In the genomic region with DNA sequence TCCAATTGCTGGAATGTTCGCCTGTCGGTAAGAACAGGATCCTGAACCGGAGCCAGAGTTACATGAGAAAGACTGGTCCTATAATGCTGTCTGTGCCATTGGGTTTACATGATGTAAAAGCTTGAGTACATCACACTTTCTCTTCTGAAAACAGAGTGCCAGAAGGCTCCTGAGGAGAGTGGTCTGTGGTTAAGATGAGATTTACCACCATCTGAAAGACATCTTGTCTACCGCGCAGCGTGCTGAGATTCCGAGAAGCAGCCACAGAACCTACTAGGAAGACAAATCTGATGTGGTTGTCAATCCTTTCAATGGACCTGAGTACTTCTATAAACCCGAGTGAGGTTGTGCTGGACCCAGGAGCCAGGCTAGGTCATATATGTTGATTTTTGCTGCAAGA, we compare ENCODE assay signal across 19 mouse cellular contexts. TPM values are rescaled to one million over a fixed set of nuclear protein-coding genes. Genes with fewer than 3 reads are reported as not detected.
DNase-seq lines count a peak whose midpoint lies in the region; ATAC-seq lines count a peak whose summit lies in the region.
"Had no signal": no experiment of that assay in that cellular context is flagged by ENCODE, and none has a peak within 500 bp of the region (broad histone marks: within the 10 kb centered on the region; RNA-seq: fewer than 3 reads in every experiment).

No protein-coding gene starts in this region.

- peak overlapping the region; percentile 58 to 66 for H3K27ac ChIP-seq in heart, embryonic 14.5 days (replicated peaks in 1 of 2; ENCODE audit: control insufficient read depth in 1 of 2, insufficient read depth in 1 of 2, low read depth in 2 of 2, low read length in 2 of 2)
- H3K27ac ChIP-seq in heart, embryonic 15.5 days = peak overlapping the region; percentile 48
- H3K27ac ChIP-seq: forebrain, embryonic 12.5 days; left cerebral cortex, adult 2 months; liver, embryonic 15.5 days; neural tube, embryonic 13.5 days had no signal

- H3K4me1 ChIP-seq in heart, embryonic 14.5 days (ENCODE audit: control insufficient read depth in 2 of 2, insufficient read depth in 2 of 2, low read length in 2 of 2) = 0 out of 4 replicates have a peak, but pooled peaks cover 0 to 2% of the 10 kb centered on the region in 2 experiments
- H3K4me1 ChIP-seq in heart, embryonic 15.5 days (replicated peaks) = no peaks in the 10 kb centered on the region
- H3K4me1 ChIP-seq: forebrain, embryonic 12.5 days; neural tube, embryonic 13.5 days had no signal

- WGBS in heart, embryonic 14.5 days = 74% methylated on average over 8 of the region's 8 CpGs
- 77% methylated on average over 8 of the region's 8 CpGs for WGBS in heart, embryonic 15.5 days

- H3K9me3 ChIP-seq in heart, embryonic 14.5 days (ENCODE audit: control insufficient read depth, low read length) = no peaks in the 10 kb centered on the region
- H3K9me3 ChIP-seq in heart, embryonic 15.5 days (replicated peaks) = no peaks in the 10 kb centered on the region
- H3K9me3 ChIP-seq: forebrain, embryonic 12.5 days; liver, embryonic 15.5 days; neural tube, embryonic 13.5 days had no signal

- no peaks in the 10 kb centered on the region for H3K36me3 ChIP-seq in heart, embryonic 14.5 days (ENCODE audit: control insufficient read depth, insufficient read depth, low read length)
- H3K36me3 ChIP-seq in heart, embryonic 15.5 days = no peaks in the 10 kb centered on the region
- H3K36me3 ChIP-seq: forebrain, embryonic 12.5 days; liver, embryonic 15.5 days; neural tube, embryonic 13.5 days had no signal

- no peaks in the 10 kb centered on the region for H3K27me3 ChIP-seq in heart, embryonic 14.5 days (ENCODE audit: control insufficient read depth, insufficient read depth, low read length)
- no peaks in the 10 kb centered on the region for H3K27me3 ChIP-seq in heart, embryonic 15.5 days
- H3K27me3 ChIP-seq: forebrain, embryonic 12.5 days; liver, embryonic 15.5 days; neural tube, embryonic 13.5 days had no signal

- no peak for ATAC-seq in heart, embryonic 14.5 days (ENCODE audit: insufficient number of reproducible peaks, insufficient read depth, low FRiP score, low read depth)
- peak; percentile 53 for ATAC-seq in CD4-positive, CD25-positive, alpha-beta regulatory T cell, adult 4 months
- ATAC-seq in heart, embryonic 15.5 days (replicated peaks; ENCODE audit: insufficient number of reproducible peaks, insufficient read depth, low FRiP score, low read depth) = no peak
- ATAC-seq: hindbrain, embryonic 16.5 days had no signal

- no peak overlapping the region for H3K9ac ChIP-seq in heart, embryonic 14.5 days (ENCODE audit: low read length)
- H3K9ac ChIP-seq in heart, embryonic 15.5 days = no peak overlapping the region
- H3K9ac ChIP-seq: forebrain, embryonic 12.5 days; liver, embryonic 15.5 days; neural tube, embryonic 13.5 days had no signal

- H3K4me2 ChIP-seq in heart, embryonic 14.5 days (ENCODE audit: low read length) = peak overlapping the region; percentile 4; the same call in 1 of the 2 replicates
- no peak overlapping the region for H3K4me2 ChIP-seq in heart, embryonic 15.5 days
- H3K4me2 ChIP-seq: forebrain, embryonic 12.5 days; liver, embryonic 15.5 days; neural tube, embryonic 13.5 days had no signal

- no peak overlapping the region for H3K4me3 ChIP-seq in heart, embryonic 14.5 days (ENCODE audit: control insufficient read depth in 1 of 2, insufficient read depth in 1 of 2, low read depth in 1 of 2, low read length in 2 of 2)
- no peak overlapping the region for H3K4me3 ChIP-seq in heart, embryonic 15.5 days
- H3K4me3 ChIP-seq: forebrain, embryonic 12.5 days; left cerebral cortex, adult 2 months; liver, embryonic 15.5 days; neural tube, embryonic 13.5 days had no signal

- DNase-seq in heart, postnatal 36 days = no peak
- peak; percentile 71 for DNase-seq in CD4-positive helper T cell, adult 2 months (ENCODE audit: low read depth, low spot score)
- DNase-seq in ovary, postnatal 36 days (ENCODE audit: low spot score) = no peak
- no peak for DNase-seq in embryo, embryonic 10.5 days (ENCODE audit: low spot score)
- no peak for DNase-seq in adrenal gland, postnatal 14 days
- DNase-seq: cerebellum, adult 9-11 months; kidney, adult 2 months; right cerebral cortex, postnatal 14 days; thymus, postnatal 4 days had no signal

- intact Hi-C loops in heart, postnatal 36 days (cut with DNase I) = loop anchor here (2.0 kb wide), 1 partner anchor 123 kb away; no protein-coding TSS in a partner anchor

RNA-seq across cellular contexts. Expression of a gene that starts 21.9 kb away (rescaled TPM):
- polyA plus RNA-seq in heart, embryonic 14.5 days (2014; fragmentation: Nextera tagmentation; extraction: Ambion mirVana) = 0.30 and 0.42 TPM in 2 replicates
- total RNA-seq in heart, postnatal 36 days (2021) = not detected
- 1 to 10 TPM; 1.4 to 1.8 TPM for polyA plus RNA-seq in CD4-positive, CD25-positive, alpha-beta regulatory T cell, adult 4 months (2017; shearing (Covaris generic))
- 0.34 and 0.44 TPM in 2 replicates for polyA plus RNA-seq in heart, embryonic 15.5 days (2015; fragmentation: Nextera tagmentation; extraction: Ambion mirVana)
- total RNA-seq in adrenal gland, postnatal 14 days (2021) = 0.19 TPM in 2 replicates
- total RNA-seq: heart, adult 18-20 months; left cerebral cortex, adult 2 months had no signal
- polyA plus RNA-seq: forebrain, embryonic 12.5 days; limb, embryonic 11.5 days; neural tube, embryonic 13.5 days had no signal
